Mouse (Mus musculus): ENCODE results near the gene H2afy2. TPM values are rescaled to one million over a fixed set of nuclear protein-coding genes. Genes with fewer than 3 reads are reported as not detected.

Gene H2afy2
- polyA plus RNA-seq, 1 experiment from 2014 or later: 366 TPM

DNA sequence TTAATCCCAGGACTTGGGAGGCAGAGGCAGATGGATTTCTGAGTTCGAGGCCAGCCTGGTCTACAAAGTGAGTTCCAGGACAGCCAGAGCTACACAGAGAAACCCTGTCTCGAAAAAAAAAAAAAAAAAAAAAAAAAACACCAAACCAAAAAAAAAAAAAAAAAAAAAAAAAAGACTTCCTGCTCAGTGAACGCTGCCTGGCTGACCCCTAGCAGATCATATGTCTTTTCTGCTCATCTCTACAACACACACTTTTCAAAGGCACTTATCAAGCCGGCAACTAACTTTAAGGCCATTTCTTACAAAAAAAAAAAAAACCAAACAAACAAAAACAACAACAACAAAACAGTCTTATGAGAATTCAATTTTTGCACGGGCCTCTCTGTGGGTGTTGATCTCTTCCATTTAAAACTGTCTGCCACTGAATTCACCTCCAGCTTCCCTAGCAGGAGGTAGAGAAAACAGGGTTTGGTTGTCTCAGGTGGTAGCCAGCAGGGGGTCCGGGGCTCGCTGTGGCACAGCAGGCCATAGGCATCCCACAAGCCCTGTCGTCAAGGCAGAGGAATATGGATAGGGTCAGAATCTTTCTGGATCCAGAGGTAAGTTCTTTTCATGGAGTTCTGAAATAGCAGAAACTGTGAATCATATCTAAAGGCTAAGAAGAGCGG lies 2.4 kb downstream of the H2afy2 start:
- Histone ChIP-seq H3K4me1 (peaks cover 22% of the 10 kb centered on the region), H3K27me3 (no peaks in the 10 kb centered on the region), H3K9ac (replicated peaks) (peak overlapping the region; percentile 100), H3K27ac (replicated peaks) (peak overlapping the region; percentile 100), H3K4me3 (peak overlapping the region; percentile 84), H3K9me3 (no peaks in the 10 kb centered on the region), H3K4me2 (replicated peaks) (peak overlapping the region; percentile 59), H3K36me3 (no peaks in the 10 kb centered on the region)
- WGBS: 28% methylated on average over 8 of the region's 9 CpGs
- ATAC-seq (ENCODE audit: low FRiP score, low read depth): no peak

- no peaks in the 10 kb centered on the region for H3K9me3 ChIP-seq
- no peak overlapping the region for H3K9ac ChIP-seq (replicated peaks)
- 0 out of 2 replicates have a peak, but pooled peaks cover 5% of the 10 kb centered on the region for H3K27me3 ChIP-seq
- WGBS: 65% methylated on average over 6 of the region's 6 CpGs
- peaks cover 26% of the 10 kb centered on the region for H3K4me1 ChIP-seq
- H3K4me2 ChIP-seq (replicated peaks): no peak overlapping the region
- no peak overlapping the region for H3K27ac ChIP-seq (replicated peaks)
- H3K4me3 ChIP-seq: no peak overlapping the region
- ATAC-seq (ENCODE audit: low FRiP score, low read depth): no peak
- H3K36me3 ChIP-seq: peaks cover 13% of the 10 kb centered on the region; the same call in 1 of the 2 replicates
Measured at GRCm38 (mm10) chr10:61766806-61767205, 17.1 kb downstream of the H2afy2 start.

GRCm38 (mm10) chr10:61765558-61765957 lies 18.4 kb downstream of the H2afy2 start:
- Histone ChIP-seq H3K27ac (replicated peaks) (no peak overlapping the region), H3K36me3 (peaks cover 13% of the 10 kb centered on the region; the same call in 1 of the 2 replicates), H3K27me3 (0 out of 2 replicates have a peak, but pooled peaks cover 5% of the 10 kb centered on the region), H3K4me1 (peaks cover 26% of the 10 kb centered on the region), H3K4me3 (no peak overlapping the region), H3K9ac (replicated peaks) (no peak overlapping the region), H3K4me2 (replicated peaks) (0 out of 2 replicates have a peak overlapping the region, but pooled peaks have one; percentile 11), H3K9me3 (no peaks in the 10 kb centered on the region)
- 22% methylated on average over 5 of the region's 5 CpGs for WGBS
- peak; percentile 82 for ATAC-seq (ENCODE audit: low FRiP score, low read depth)

DNA sequence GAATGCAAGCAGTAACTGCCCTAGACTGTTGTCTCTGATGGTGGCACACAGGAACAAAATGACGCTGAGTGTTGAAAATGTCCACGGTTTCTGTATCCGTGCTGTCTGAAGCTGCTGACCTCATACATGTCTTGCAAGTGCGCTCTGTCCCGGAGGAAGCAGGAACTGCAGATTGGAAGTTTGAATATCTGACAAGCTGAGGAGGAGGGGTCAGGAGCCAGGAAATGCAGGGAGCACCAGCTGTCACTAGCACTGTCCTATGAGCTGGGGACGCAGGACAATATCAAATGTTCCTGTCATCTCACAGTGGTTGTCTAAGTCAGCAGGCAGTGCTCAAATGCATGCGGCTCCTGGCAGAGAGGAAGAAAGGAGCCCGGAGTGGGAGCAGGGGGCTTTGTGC lies 19.3 kb downstream of the H2afy2 start:
- no peak overlapping the region for H3K27ac ChIP-seq (replicated peaks)
- no peak for ATAC-seq (ENCODE audit: low FRiP score, low read depth)
- H3K36me3 ChIP-seq: peaks cover 10% of the 10 kb centered on the region; the same call in 1 of the 2 replicates
- no peak overlapping the region for H3K4me2 ChIP-seq (replicated peaks)
- 73% methylated on average over 8 of the region's 8 CpGs for WGBS
- H3K4me3 ChIP-seq: no peak overlapping the region
- H3K9me3 ChIP-seq: no peaks in the 10 kb centered on the region
- no peak overlapping the region for H3K9ac ChIP-seq (replicated peaks)
- H3K27me3 ChIP-seq: 0 out of 2 replicates have a peak, but pooled peaks cover 5% of the 10 kb centered on the region
- peaks cover 31% of the 10 kb centered on the region for H3K4me1 ChIP-seq

DNA sequence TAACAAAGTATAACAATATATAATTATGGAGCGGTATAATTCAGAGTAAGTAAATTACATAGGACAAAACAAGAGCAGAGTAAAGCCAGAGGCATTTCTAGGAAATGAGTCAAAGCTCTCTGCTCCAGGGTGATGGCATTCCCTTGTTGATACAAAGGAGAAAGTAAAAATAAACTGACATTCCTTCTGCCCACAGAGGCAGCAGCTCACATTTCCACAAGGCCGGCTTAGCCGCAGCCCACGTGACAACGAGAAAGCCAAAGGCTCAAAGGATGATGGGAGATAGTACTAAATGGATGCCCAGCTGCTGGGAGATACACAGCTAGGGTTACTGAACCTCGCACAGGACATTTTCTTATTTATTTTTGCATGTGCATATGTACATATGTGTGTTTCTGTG lies 24.1 kb downstream of the H2afy2 start:
- 0 out of 2 replicates have a peak, but pooled peaks cover 5% of the 10 kb centered on the region for H3K27me3 ChIP-seq
- H3K27ac ChIP-seq (replicated peaks): no peak overlapping the region
- 80% methylated on average over 6 of the region's 6 CpGs for WGBS
- peaks cover 28% of the 10 kb centered on the region for H3K36me3 ChIP-seq
- H3K4me2 ChIP-seq (replicated peaks): no peak overlapping the region
- peaks cover 8% of the 10 kb centered on the region; the same call in 1 of the 2 replicates for H3K4me1 ChIP-seq
- H3K9me3 ChIP-seq: no peaks in the 10 kb centered on the region
- H3K4me3 ChIP-seq: no peak overlapping the region
- ATAC-seq (ENCODE audit: low FRiP score, low read depth): no peak
- H3K9ac ChIP-seq (replicated peaks): no peak overlapping the region

- no peaks in the 10 kb centered on the region for H3K27me3 ChIP-seq
- H3K4me3 ChIP-seq: no peak overlapping the region
- H3K36me3 ChIP-seq: peaks cover 38% of the 10 kb centered on the region
- H3K4me1 ChIP-seq: 0 out of 2 replicates have a peak, but pooled peaks cover 5% of the 10 kb centered on the region
- H3K9ac ChIP-seq (replicated peaks): no peak overlapping the region
- no peaks in the 10 kb centered on the region for H3K9me3 ChIP-seq
- no peak overlapping the region for H3K4me2 ChIP-seq (replicated peaks)
- 94% methylated on average over 2 of the region's 2 CpGs for WGBS
- no peak for ATAC-seq (ENCODE audit: low FRiP score, low read depth)
- no peak overlapping the region for H3K27ac ChIP-seq (replicated peaks)
Measured at GRCm38 (mm10) chr10:61758904-61759303, 25.0 kb downstream of the H2afy2 start.

DNA sequence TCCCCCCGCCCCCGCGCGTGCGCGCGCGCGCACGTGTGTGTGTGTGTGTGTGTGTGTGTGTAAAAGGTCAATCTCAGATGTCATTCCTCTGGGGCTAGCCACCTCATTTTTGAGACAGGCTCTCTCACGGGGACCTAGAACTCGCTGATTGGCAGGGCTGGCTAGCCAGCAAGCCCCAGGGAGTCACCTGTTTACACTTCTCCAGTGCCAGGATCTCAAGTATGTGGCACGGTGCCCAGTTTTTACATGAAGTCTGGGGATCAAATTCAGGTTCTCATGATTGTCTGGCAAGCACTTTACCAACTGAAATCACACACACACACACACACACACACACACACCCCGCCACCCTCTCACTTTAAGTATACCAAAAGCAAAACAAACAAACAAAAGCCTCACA lies 26.9 kb downstream of the H2afy2 start:
- no peak overlapping the region for H3K4me2 ChIP-seq (replicated peaks)
- ATAC-seq (ENCODE audit: low FRiP score, low read depth): no peak
- H3K36me3 ChIP-seq: peaks cover 54% of the 10 kb centered on the region
- no peaks in the 10 kb centered on the region for H3K9me3 ChIP-seq
- no peak overlapping the region for H3K9ac ChIP-seq (replicated peaks)
- no peak overlapping the region for H3K27ac ChIP-seq (replicated peaks)
- H3K4me3 ChIP-seq: no peak overlapping the region
- 0 out of 2 replicates have a peak, but pooled peaks cover 5% of the 10 kb centered on the region for H3K4me1 ChIP-seq
- no peaks in the 10 kb centered on the region for H3K27me3 ChIP-seq
- 94% methylated on average over 14 of the region's 14 CpGs for WGBS

GRCm38 (mm10) chr10:61753071-61753470 lies 30.9 kb downstream of the H2afy2 start:
- Histone ChIP-seq H3K4me3 (no peak overlapping the region), H3K27ac (replicated peaks) (no peak overlapping the region), H3K36me3 (peaks cover 91% of the 10 kb centered on the region), H3K27me3 (no peaks in the 10 kb centered on the region), H3K4me1 (no peaks in the 10 kb centered on the region), H3K9me3 (no peaks in the 10 kb centered on the region), H3K4me2 (replicated peaks) (no peak overlapping the region), H3K9ac (replicated peaks) (no peak overlapping the region)
- no peak for ATAC-seq (ENCODE audit: low FRiP score, low read depth)
- WGBS: 96% methylated on average over 23 of the region's 23 CpGs

DNA sequence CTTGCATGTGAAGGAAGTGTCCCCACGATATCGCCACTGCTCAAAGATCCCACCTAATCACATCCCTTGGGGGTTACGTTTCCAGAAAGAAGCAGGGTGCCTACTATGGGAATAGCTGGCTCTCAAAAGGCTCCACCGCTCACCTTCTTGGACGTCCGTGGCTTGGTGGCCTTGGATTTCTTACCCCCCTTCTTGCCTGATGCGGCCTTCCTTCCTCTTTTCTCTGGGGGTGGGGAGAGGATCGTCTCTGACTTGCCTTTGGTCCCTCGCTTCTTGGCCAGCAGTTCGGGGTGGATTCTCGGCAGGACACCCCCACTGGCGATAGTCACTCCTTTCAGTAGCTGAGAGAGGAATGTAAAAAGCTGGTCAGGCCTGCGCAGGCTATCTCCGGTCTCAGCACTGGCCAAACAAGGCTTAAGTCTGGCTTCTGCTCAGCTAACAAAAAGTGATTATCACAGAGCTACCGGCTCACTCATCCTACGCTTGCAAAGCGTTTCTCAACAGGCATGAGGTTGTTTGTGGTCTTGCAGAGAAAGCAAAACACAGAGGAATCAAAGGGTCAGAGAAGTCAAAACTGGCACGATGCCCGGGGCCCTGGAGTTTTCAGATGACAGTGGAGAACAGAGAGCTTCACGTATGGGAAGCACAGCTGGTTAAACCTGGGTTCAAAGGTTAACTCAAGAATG lies 32.3 kb downstream of the H2afy2 start:
- Histone ChIP-seq H3K4me1 (no peaks in the 10 kb centered on the region), H3K4me2 (replicated peaks) (no peak overlapping the region), H3K27ac (replicated peaks) (no peak overlapping the region), H3K9ac (replicated peaks) (no peak overlapping the region), H3K9me3 (no peaks in the 10 kb centered on the region), H3K27me3 (no peaks in the 10 kb centered on the region), H3K36me3 (peaks cover 95% of the 10 kb centered on the region), H3K4me3 (no peak overlapping the region)
- 86% methylated on average over 20 of the region's 20 CpGs for WGBS
- ATAC-seq (ENCODE audit: low FRiP score, low read depth): no peak

- peaks cover 95% of the 10 kb centered on the region for H3K36me3 ChIP-seq
- H3K27me3 ChIP-seq: no peaks in the 10 kb centered on the region
- H3K4me2 ChIP-seq (replicated peaks): no peak overlapping the region
- no peak overlapping the region for H3K4me3 ChIP-seq
- H3K9me3 ChIP-seq: no peaks in the 10 kb centered on the region
- no peaks in the 10 kb centered on the region for H3K4me1 ChIP-seq
- no peak overlapping the region for H3K9ac ChIP-seq (replicated peaks)
- no peak for ATAC-seq (ENCODE audit: low FRiP score, low read depth)
- 93% methylated on average over 9 of the region's 9 CpGs for WGBS
- H3K27ac ChIP-seq (replicated peaks): no peak overlapping the region
Measured at GRCm38 (mm10) chr10:61750014-61750413, 33.9 kb downstream of the H2afy2 start.

- Histone ChIP-seq H3K9me3 (no peaks in the 10 kb centered on the region), H3K27me3 (no peaks in the 10 kb centered on the region), H3K4me3 (no peak overlapping the region), H3K36me3 (peaks cover 96% of the 10 kb centered on the region), H3K9ac (replicated peaks) (no peak overlapping the region), H3K4me1 (no peaks in the 10 kb centered on the region), H3K4me2 (replicated peaks) (no peak overlapping the region), H3K27ac (replicated peaks) (no peak overlapping the region)
- ATAC-seq (ENCODE audit: low FRiP score, low read depth): no peak
- WGBS: 98% methylated on average over 13 of the region's 13 CpGs
Measured at GRCm38 (mm10) chr10:61747302-61747701, 36.6 kb downstream of the H2afy2 start.

- Histone ChIP-seq H3K9me3 (no peaks in the 10 kb centered on the region), H3K4me3 (no peak overlapping the region), H3K4me1 (no peaks in the 10 kb centered on the region), H3K4me2 (replicated peaks) (no peak overlapping the region), H3K9ac (replicated peaks) (no peak overlapping the region), H3K27ac (replicated peaks) (no peak overlapping the region), H3K36me3 (peaks cover 97% of the 10 kb centered on the region), H3K27me3 (no peaks in the 10 kb centered on the region)
- ATAC-seq (ENCODE audit: low FRiP score, low read depth): no peak
- WGBS: 92% methylated on average over 4 of the region's 4 CpGs
Measured at GRCm38 (mm10) chr10:61745133-61745532, 38.8 kb downstream of the H2afy2 start.
